Mouse (Mus musculus) gastrocnemius, postnatal 25 days (tissue): ENCODE results near the gene Pdcl2. TPM values are rescaled to one million over a fixed set of nuclear protein-coding genes. Genes with fewer than 3 reads are reported as not detected.
A peak's percentile ranks its signal among the peaks of the same experiment; 100 is the strongest.

Experiments used
- DNase-seq: peaks from one replicate; pipeline ENCODE4 v3.0.0; 2022
- total RNA-seq, 2 experiments: library from RNA; stranded (reverse); gene quantifications; 1 replicate in 1 of 2; 2 replicates in 1 of 2; pipeline ENCODE4 v1.2.3; 2021

The Pdcl2 gene
- total RNA-seq, 2 experiments from 2014 or later: not detected

- peak; percentile 77 for DNase-seq
Measured at GRCm38 (mm10) chr5:76303745-76304451, 27.1 kb downstream of the Pdcl2 start.

- DNase-seq: no peak
Measured at GRCm38 (mm10) chr5:76303379-76303744, 27.6 kb downstream of the Pdcl2 start.

- DNase-seq: no peak
Measured at GRCm38 (mm10) chr5:76302009-76302408, 28.9 kb downstream of the Pdcl2 start.

GRCm38 (mm10) chr5:76289234-76289691 is 41.7 kb downstream of the Pdcl2 start:
- no peak for DNase-seq

- no peak for DNase-seq
Measured at GRCm38 (mm10) chr5:76288256-76288655, 42.7 kb downstream of the Pdcl2 start.

- no peak for DNase-seq
Measured at GRCm38 (mm10) chr5:76287062-76287461, 43.9 kb downstream of the Pdcl2 start.

- DNase-seq: no peak
Measured at GRCm38 (mm10) chr5:76285699-76286098, 45.3 kb downstream of the Pdcl2 start.

- DNase-seq: no peak
Measured at GRCm38 (mm10) chr5:76283890-76284289, 47.1 kb downstream of the Pdcl2 start.

GRCm38 (mm10) chr5:76274977-76275376 is 56.0 kb downstream of the Pdcl2 start:
- no peak for DNase-seq

Other genes starting within 250 kb of the Pdcl2 start
- 1 to 10 TPM; 3.5 to 3.7 TPM for gene Srd5a3, start 190.9 kb downstream of the Pdcl2 start, total RNA-seq
- gene Tmem165, start 147.3 kb downstream of the Pdcl2 start, total RNA-seq: 10 to 100 TPM; 12.8 to 18.0 TPM
- 10 to 100 TPM; 12.7 to 22.8 TPM for gene Clock, start 26.4 kb downstream of the Pdcl2 start, total RNA-seq
- gene Nmu, start 32.6 kb upstream of the Pdcl2 start, total RNA-seq: not detected
- gene Gm7271, start 152.9 kb upstream of the Pdcl2 start, total RNA-seq: not detected
- 10 to 100 TPM; 10.1 to 12.3 TPM for gene Exoc1, start 198.2 kb upstream of the Pdcl2 start, total RNA-seq